Mouse (Mus musculus): ENCODE data around the gene Krt20.

DNA sequence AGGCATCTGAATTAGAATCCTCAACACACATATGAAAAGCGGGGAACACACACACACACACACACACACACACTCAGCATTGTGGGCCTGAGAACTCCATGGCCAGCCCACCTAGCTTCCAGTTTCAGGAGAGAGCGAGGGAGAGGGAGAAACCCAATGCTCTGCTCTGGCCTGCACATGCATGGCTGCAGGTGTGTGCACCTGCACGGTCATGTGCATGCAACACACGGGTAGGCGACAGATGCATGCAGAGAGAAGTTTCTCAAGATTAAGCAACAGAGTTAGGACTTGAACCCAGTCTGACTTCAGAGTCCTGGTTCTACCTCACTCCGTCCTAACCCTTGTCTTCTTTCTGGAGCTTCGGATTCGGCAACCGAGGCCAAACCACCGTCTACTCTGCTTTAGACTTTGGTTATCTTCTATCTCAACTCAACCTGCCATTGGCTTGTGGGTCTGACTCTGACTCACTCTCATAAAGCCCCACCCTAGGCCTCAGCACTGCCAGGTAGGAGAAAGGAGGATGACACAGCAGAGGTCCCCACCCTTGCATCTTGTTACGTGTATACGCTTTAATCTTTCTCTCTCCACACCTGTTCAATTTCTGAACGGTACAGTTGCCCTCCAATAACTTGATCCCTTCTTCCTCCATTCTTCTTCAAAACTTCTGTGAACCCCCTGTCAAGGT lies 23.3 kb downstream of the Krt20 start:
- TF ChIP-seq TBP (IDR thresholded peaks at IDR 0.05; ENCODE audit: low read depth, low read length) (no peak), MAX (IDR thresholded peaks at IDR 0.05; ENCODE audit: low read length) (no peak), ZC3H11A (IDR thresholded peaks at IDR 0.05; ENCODE audit: low read depth, low read length) (no peak), JUND (IDR thresholded peaks at IDR 0.05; ENCODE audit: low read depth, low read length) (no peak), GATA1 (IDR thresholded peaks at IDR 0.05; ENCODE audit: low read depth, low read length) (no peak), CTCF (IDR thresholded peaks at IDR 0.05 in 2 of 3, conservative IDR thresholded peaks at IDR 0.05 in 1 of 3; ENCODE audit: control insufficient read depth in 1 of 3, insufficient read depth in 1 of 3, low read depth in 2 of 3, low read length in 3 of 3, poor library complexity in 1 of 3, severe bottlenecking in 1 of 3) (no peak), EP300 (IDR thresholded peaks at IDR 0.05; ENCODE audit: low read depth in 1 of 2, low read length in 2 of 2) (no peak), CHD1 (IDR thresholded peaks at IDR 0.05; ENCODE audit: low read depth, low read length) (no peak), ZNF384 (IDR thresholded peaks at IDR 0.05; ENCODE audit: low read depth, low read length) (no peak), POLR2A (IDR thresholded peaks at IDR 0.05; ENCODE audit: control insufficient read depth in 1 of 2, insufficient read depth in 1 of 2, low read depth in 1 of 2, low read length in 2 of 2, poor library complexity in 1 of 2) (no peak)

Measured in MEL (cell line).